ENCODE assay signal across 13 mouse cellular contexts in the genomic region with DNA sequence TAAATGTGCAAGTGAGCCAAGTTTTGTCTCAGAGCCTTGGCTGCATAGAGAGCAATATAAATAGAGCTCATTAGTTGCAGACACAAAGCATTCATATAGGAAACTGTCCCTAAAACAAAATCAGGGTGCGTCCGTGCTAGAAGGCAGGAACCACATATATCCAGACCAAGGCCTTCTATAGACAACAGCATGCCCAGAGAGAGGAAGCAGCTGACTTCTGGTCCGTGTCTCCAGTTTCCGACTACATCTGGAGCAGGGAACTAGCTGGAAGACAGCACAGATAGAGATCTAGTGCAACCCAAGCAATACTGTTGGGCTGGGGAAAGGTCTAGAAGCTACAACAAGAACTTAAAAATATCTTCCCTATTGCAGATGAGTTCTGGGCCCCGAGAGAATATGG.
"Had no signal": no experiment of that assay in that cellular context is flagged by ENCODE, and none has a peak within 500 bp of the region (broad histone marks: within the 10 kb centered on the region; RNA-seq: fewer than 3 reads in every experiment).

No protein-coding gene starts in this region.

- H3K4me3 ChIP-seq: intestine, embryonic 15.5 days; layer of hippocampus, adult 2 months; liver, embryonic 13.5 days; midbrain, embryonic 13.5 days; neural tube, embryonic 15.5 days had no signal

- H3K4me2 ChIP-seq: intestine, embryonic 15.5 days; liver, embryonic 13.5 days; midbrain, embryonic 13.5 days; neural tube, embryonic 15.5 days had no signal

- H3K4me1 ChIP-seq: liver, embryonic 13.5 days; midbrain, embryonic 13.5 days; neural tube, embryonic 15.5 days had no signal

- H3K9me3 ChIP-seq: intestine, embryonic 15.5 days; liver, embryonic 13.5 days; midbrain, embryonic 13.5 days; neural tube, embryonic 15.5 days had no signal

- H3K36me3 ChIP-seq: intestine, embryonic 15.5 days; liver, embryonic 13.5 days; midbrain, embryonic 13.5 days; neural tube, embryonic 15.5 days had no signal

- H3K9ac ChIP-seq: intestine, embryonic 15.5 days; liver, embryonic 13.5 days; liver, postnatal 0 days; midbrain, embryonic 13.5 days; neural tube, embryonic 15.5 days had no signal

- ATAC-seq: intestine, embryonic 15.5 days; liver, postnatal 0 days; midbrain, embryonic 13.5 days had no signal

- H3K27ac ChIP-seq: intestine, embryonic 15.5 days; layer of hippocampus, adult 2 months; liver, embryonic 13.5 days; midbrain, embryonic 13.5 days; neural tube, embryonic 15.5 days had no signal

- H3K27me3 ChIP-seq: intestine, embryonic 15.5 days; liver, embryonic 13.5 days; midbrain, embryonic 13.5 days; neural tube, embryonic 15.5 days had no signal

- DNase-seq: kidney, adult 18-20 months; kidney, postnatal 4 days; left cerebral cortex, postnatal 4 days; liver; liver, embryonic 13.5 days; liver, postnatal 0 days; right cerebral cortex, adult 18-20 months; thymus, adult 2 months; thymus, postnatal 25 days had no signal
